Mouse (Mus musculus) heart, adult 2 months (tissue): Measurements from ENCODE around the gene Ube2v1.
A peak's percentile ranks its signal among the peaks of the same experiment; 100 is the strongest.

Experiments used
- CTCF ChIP-seq: fragments of 200-600 bp; IDR thresholded peaks from 2 replicates; pipeline ENCODE4 v1.8.1; 2022; ENCODE audit warnings: antibody characterized with exemption, mild to moderate bottlenecking, moderate library complexity
- EP300 ChIP-seq: fragments of 200-500 bp; IDR thresholded peaks from 2 replicates; pipeline ENCODE4 v1.6.1; 2011; ENCODE audit warnings: low read depth, low read length, control low read depth; ENCODE audit not compliant: insufficient read depth
- POLR2A ChIP-seq: fragments of 200-500 bp; IDR thresholded peaks from 2 replicates; pipeline ENCODE4 v1.6.1; 2011; ENCODE audit warnings: mild to moderate bottlenecking, low read depth, low read length, control low read depth; ENCODE audit not compliant: insufficient read depth

GRCm38 (mm10) chr2:167646411-167646810 is 14.5 kb upstream of the Ube2v1 start:
- TF ChIP-seq CTCF: 0 out of 2 replicates have a peak, but pooled peaks have one; percentile 13
- TF ChIP-seq EP300: no peak
- TF ChIP-seq POLR2A: no peak
